In genomic region chr16:32696841-32697464, GRCm38 (mm10) we compare ENCODE assay signal across 8 mouse cellular contexts. TPM values are rescaled to one million over a fixed set of nuclear protein-coding genes. Genes with fewer than 3 reads are reported as not detected.
DNase-seq lines count a peak whose midpoint lies in the region; ATAC-seq lines count a peak whose summit lies in the region.

No protein-coding gene starts in this region.

- ATAC-seq in granulocyte monocyte progenitor cell, adult 5-6 weeks (replicated peaks; ENCODE audit: poor library complexity, severe bottlenecking), result no peak

- peak; percentile 43 for DNase-seq in gastrocnemius, adult 18-20 months (ENCODE audit: low spot score)
- DNase-seq in gastrocnemius, postnatal 10 days, result no peak
- DNase-seq in spleen, adult 12 weeks (ENCODE audit: low spot score), result peak; percentile 26
- DNase-seq in spleen, postnatal 10 days (ENCODE audit: low spot score in 2 of 2), result no peak
- DNase-seq in embryo, embryonic 11.5 days (ENCODE audit: low read depth, low spot score), result peak; percentile 20
- peak; percentile 34 for DNase-seq in retina, adult 2 months (ENCODE audit: low read depth, low spot score)
- no peak for DNase-seq in layer of hippocampus, adult 8-10 months (ENCODE audit: low spot score in 2 of 2)

RNA-seq across cellular contexts. Expression of gene Muc4, which starts 38.7 kb away (rescaled TPM):
- under 1 TPM; 0.02 to 0.41 TPM for total RNA-seq in gastrocnemius, adult 18-20 months (2021)
- total RNA-seq in gastrocnemius, postnatal 10 days (2021), result under 1 TPM; 0.07 to 0.47 TPM
- total RNA-seq in layer of hippocampus, adult 8-10 months (2022), result not detected
- total RNA-seq in granulocyte monocyte progenitor cell, adult 5-6 weeks (2014; fragmentation: Nextera tagmentation), result not detected in 2 replicates
- total RNA-seq in granulocyte monocyte progenitor cell, adult 5-6 weeks (2017), result not detected in 2 replicates

RNA-seq across cellular contexts. Expression of gene Tnk2, which starts 53.3 kb away (rescaled TPM):
- total RNA-seq in gastrocnemius, adult 18-20 months (2021), result 10 to 100 TPM; 44.9 to 46.5 TPM
- total RNA-seq in gastrocnemius, postnatal 10 days (2021), result 10 to 100 TPM; 51.6 to 82.2 TPM
- 100 to 1,000 TPM; 206 to 238 (median 222) TPM for total RNA-seq in layer of hippocampus, adult 8-10 months (2022)
- total RNA-seq in granulocyte monocyte progenitor cell, adult 5-6 weeks (2014; fragmentation: Nextera tagmentation), result 11.0 and 12.9 TPM in 2 replicates
- 8.8 and 14.8 TPM in 2 replicates for total RNA-seq in granulocyte monocyte progenitor cell, adult 5-6 weeks (2017)

Comparison
In these comparisons a context has a peak if more than half of its experiments do, and no peak if none do; other contexts are left out.
1. DNase-seq: peak in gastrocnemius, adult 18-20 months (single experiment), spleen, adult 12 weeks (single experiment), embryo, embryonic 11.5 days (single experiment) and retina, adult 2 months (single experiment); none in gastrocnemius, postnatal 10 days (single experiment), spleen, postnatal 10 days (0 of 2) and layer of hippocampus, adult 8-10 months (0 of 2).